ENCODE assay signal across 32 mouse cellular contexts in the genomic region with DNA sequence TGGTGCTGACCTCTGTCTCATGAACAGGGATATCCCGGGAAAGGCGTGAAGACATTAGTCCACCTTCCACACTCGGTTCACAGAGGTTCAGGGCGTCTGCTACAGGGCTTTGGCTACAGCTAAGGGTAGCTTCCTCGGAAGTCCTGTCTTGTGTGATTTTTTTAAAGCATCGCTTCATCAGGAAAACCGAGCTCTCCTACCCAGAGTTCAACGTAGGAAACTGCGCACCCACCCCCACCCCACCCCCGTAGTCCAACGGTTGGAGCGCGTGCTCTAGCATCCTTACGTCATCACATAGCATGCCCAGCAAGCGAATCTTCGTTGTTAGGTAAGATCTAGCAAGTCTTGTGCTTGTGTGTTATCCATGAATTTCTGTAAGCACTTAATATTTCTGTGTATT. TPM values are rescaled to one million over a fixed set of nuclear protein-coding genes. Genes with fewer than 3 reads are reported as not detected.
"Had no signal": no experiment of that assay in that cellular context is flagged by ENCODE, and none has a peak within 500 bp of the region (broad histone marks: within the 10 kb centered on the region; RNA-seq: fewer than 3 reads in every experiment).

No protein-coding gene starts in this region.

- H3K4me1 ChIP-seq: limb, embryonic 10.5 days; limb, embryonic 12.5 days; limb, embryonic 13.5 days; limb, embryonic 15.5 days; liver, embryonic 12.5 days; liver, embryonic 13.5 days; liver, embryonic 15.5 days; lung, embryonic 15.5 days; megakaryocyte, embryonic 14.5 days; midbrain, embryonic 10.5 days; midbrain, embryonic 12.5 days; midbrain, embryonic 13.5 days; midbrain, embryonic 15.5 days had no signal

- H3K27ac ChIP-seq: left cerebral cortex, adult 2 months; limb, embryonic 10.5 days; limb, embryonic 12.5 days; limb, embryonic 13.5 days; limb, embryonic 15.5 days; liver, embryonic 12.5 days; liver, embryonic 13.5 days; liver, embryonic 14.5 days; liver, embryonic 15.5 days; lung, embryonic 15.5 days; macrophage; midbrain, embryonic 10.5 days; midbrain, embryonic 12.5 days; midbrain, embryonic 13.5 days; midbrain, embryonic 15.5 days had no signal

- H3K36me3 ChIP-seq: midbrain, embryonic 15.5 days had no signal

- H3K9ac ChIP-seq: limb, embryonic 12.5 days; limb, embryonic 13.5 days; limb, embryonic 15.5 days; liver, embryonic 12.5 days; liver, embryonic 13.5 days; liver, embryonic 14.5 days; liver, embryonic 15.5 days; liver, postnatal 0 days; lung, embryonic 14.5 days; lung, embryonic 15.5 days; midbrain, embryonic 12.5 days; midbrain, embryonic 13.5 days; midbrain, embryonic 15.5 days had no signal

- ATAC-seq: liver, embryonic 12.5 days; liver, postnatal 0 days; lung, postnatal 0 days; midbrain, embryonic 13.5 days; midbrain, embryonic 15.5 days; midbrain, embryonic 16.5 days had no signal

- H3K27me3 ChIP-seq: limb, embryonic 12.5 days; limb, embryonic 13.5 days; limb, embryonic 15.5 days; liver, embryonic 12.5 days; liver, embryonic 13.5 days; liver, embryonic 15.5 days; lung, embryonic 15.5 days; megakaryocyte, embryonic 14.5 days; midbrain, embryonic 12.5 days; midbrain, embryonic 13.5 days; midbrain, embryonic 15.5 days had no signal

- H3K9me3 ChIP-seq: limb, embryonic 10.5 days; limb, embryonic 12.5 days; limb, embryonic 13.5 days; limb, embryonic 15.5 days; liver, embryonic 12.5 days; liver, embryonic 13.5 days; liver, embryonic 15.5 days; lung, embryonic 15.5 days; megakaryocyte, embryonic 14.5 days; midbrain, embryonic 10.5 days; midbrain, embryonic 12.5 days; midbrain, embryonic 13.5 days; midbrain, embryonic 15.5 days had no signal

- H3K4me3 ChIP-seq: left cerebral cortex, adult 2 months; limb, embryonic 10.5 days; limb, embryonic 12.5 days; limb, embryonic 13.5 days; limb, embryonic 15.5 days; liver, embryonic 12.5 days; liver, embryonic 13.5 days; liver, embryonic 15.5 days; lung, embryonic 15.5 days; megakaryocyte, embryonic 14.5 days; midbrain, embryonic 10.5 days; midbrain, embryonic 12.5 days; midbrain, embryonic 13.5 days; midbrain, embryonic 15.5 days; myocyte had no signal

- H3K4me2 ChIP-seq: limb, embryonic 12.5 days; limb, embryonic 13.5 days; limb, embryonic 15.5 days; liver, embryonic 11.5 days; liver, embryonic 12.5 days; liver, embryonic 13.5 days; liver, embryonic 15.5 days; lung, embryonic 14.5 days; lung, embryonic 15.5 days; midbrain, embryonic 11.5 days; midbrain, embryonic 12.5 days; midbrain, embryonic 13.5 days; midbrain, embryonic 15.5 days had no signal

- DNase-seq: left cerebral cortex, postnatal 4 days; liver; liver, embryonic 13.5 days; liver, postnatal 0 days; lung, adult 18-20 months; lung, adult 2 months; lung, embryonic 14.5 days; lung, postnatal 10 days; lung, postnatal 14 days; lung, postnatal 36 days; lung, postnatal 4 days had no signal

RNA-seq across cellular contexts. Expression of gene Pmch, which starts 44.8 kb away (rescaled TPM):
- polyA plus RNA-seq: liver, adult 2 months; lung, adult 2 months; macrophage had no signal
